Mouse (Mus musculus) WW6 (cell line): ENCODE measurements around the gene Cacnb2.
"Not testable (repeated sequence)": the region's sequence is repeated elsewhere in the genome, so short reads cannot be mapped to it uniquely, and the experiment has no call there.

Experiments
- DNase-seq: peaks from one replicate; pipeline ENCODE4 v3.0.0-alpha.2; 2013; ENCODE audit warnings: low read depth, low spot score

Cacnb2 gene

DNA sequence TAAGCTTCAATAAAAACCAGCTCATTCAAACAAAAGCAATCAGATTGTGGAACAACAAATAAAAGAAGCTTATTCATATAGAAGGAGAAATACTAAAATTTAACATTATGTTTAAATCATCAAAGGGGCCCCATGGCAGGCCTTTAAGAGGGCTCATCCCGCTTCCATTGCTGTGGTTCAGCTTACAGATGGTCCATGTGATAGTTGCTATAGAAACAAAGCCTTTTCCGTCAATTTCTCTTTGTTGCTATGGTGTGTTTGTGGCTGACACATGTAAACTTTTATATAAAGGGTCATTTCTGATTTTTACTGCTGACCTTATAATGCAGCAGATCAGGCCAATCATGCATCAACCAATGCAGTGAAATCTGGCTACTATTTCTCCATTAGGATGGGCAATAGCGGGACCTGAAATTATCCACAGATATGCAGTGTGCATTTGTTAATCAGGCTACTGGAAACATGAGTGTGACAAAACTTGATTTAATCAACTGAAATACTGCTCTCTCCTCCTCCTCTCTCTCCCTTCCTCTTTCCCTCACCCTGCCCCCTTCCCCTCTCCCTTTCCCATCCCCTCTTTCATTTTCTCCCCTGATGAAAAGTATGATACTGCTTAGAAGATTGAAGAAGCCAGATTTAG, 54.4 kb downstream of the Cacnb2 start:
- DNase-seq, result no peak

DNA sequence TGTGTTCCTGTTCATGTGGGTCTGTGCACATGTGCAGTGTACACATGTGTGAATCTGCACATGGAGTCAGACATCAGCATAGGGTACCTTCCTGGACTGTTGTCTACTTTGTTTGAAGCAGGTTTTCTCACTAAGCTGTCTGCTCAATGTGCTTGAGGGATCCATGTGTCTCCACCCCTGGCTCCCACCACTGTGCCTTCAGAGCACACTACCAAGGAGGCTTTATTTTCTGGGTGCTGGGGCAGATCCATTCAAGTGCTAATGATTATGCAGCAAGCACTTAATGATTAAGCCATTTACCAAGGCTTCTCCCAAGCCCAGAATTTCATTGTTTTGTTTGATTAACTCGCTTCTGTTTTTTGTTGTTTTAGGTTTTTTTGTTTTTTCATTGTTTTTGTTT, 62.3 kb downstream of the Cacnb2 start:
- DNase-seq, result no peak

DNA sequence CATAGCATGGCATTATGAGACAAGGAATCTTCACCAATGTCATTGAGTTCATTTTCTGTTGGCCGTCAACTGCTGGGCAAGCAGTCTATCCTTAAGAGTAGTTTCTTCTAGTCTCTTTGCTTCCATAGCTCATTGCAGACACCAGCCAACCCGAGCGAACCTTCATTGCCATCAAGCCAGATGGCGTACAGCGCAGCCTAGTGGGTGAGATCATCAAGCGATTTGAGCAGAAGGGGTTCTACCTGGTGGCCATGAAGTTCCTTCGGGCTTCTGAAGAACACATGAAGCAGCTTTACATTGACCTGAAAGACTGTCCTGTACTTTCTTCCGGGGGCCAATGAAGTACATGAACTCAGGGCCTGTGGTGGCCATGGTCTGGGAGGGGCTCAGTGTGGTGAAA, 69.2 kb downstream of the Cacnb2 start:
- no peak for DNase-seq

DNA sequence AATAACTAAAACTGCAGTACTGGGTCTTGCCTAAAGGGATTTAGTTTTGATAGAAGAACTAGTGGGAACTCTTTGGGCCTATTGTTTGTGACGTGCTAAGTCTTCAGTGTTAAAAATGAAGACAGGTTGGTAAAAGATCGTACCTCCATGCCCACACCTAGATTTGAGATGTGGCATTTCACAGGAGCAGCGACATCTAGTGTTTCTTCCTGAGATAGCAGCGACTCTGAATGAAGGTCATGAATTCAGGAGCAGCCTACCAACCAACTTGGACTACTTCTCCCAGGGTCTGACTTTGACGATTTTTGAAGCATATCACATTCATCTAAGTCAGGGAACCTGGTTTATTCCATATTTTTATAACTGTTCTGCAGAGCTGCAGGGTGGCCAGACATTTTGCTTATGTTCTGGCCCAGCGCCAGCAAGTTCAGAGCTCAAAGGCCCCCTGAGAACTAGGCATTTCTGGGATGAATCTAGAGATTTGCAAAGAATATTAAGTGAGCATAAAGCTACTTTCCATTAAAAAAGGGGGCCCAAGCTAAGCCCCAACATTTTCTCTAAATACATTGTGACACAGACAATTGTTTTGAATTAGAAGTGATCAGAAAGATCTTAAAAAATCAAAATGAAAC, 74.1 kb downstream of the Cacnb2 start:
- DNase-seq, result peak; percentile 9

DNA sequence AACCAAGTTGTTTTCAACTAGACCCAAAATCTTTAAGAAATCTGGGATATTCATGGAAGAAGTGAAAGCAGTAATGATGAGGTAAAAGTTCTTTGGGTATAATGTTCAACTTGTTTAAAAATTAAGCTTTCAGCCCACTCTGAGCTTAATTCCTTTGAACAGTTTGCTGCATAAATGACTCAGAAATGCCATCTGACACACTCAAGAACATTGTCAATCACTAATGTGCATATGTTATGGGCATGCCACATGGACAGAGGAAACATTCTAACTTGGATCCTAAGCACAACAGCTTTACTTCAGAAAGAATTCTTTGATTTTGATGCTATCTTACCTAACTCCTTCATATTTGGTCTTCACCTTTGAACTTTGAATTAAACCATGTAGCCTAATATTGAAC, 81.3 kb downstream of the Cacnb2 start:
- DNase-seq, result no peak

DNA sequence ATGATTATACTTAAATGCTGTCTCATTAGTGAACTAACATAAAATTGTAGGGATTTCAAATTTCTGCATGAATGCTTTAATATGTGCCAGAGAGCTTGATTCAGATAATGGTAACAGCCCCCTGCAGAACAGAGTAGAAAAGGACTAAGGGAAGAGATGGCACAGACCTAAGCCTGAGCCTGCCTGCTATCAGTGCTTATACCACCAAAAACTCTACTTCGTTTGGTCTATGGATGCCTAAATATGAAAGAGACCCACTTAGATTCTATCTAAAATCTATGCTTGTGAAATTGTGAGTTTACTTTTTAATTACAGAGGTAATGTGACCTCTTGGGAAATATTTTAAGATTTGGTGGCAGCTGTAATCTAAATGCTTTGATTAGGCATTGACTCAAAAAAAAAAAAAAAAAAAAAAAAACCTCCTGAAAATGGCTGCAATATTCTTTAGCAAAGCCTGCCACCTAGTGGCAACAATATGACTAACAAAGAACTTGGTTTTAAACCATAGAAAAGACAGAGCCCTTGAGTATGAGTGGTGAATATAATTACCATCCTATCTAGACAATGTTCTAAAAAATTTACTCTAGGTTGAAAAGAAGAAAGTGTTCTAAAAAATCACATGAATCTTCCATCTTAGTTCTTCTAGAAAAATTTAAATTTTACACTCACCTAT, 100.2 kb downstream of the Cacnb2 start:
- peak; percentile 4 for DNase-seq

DNA sequence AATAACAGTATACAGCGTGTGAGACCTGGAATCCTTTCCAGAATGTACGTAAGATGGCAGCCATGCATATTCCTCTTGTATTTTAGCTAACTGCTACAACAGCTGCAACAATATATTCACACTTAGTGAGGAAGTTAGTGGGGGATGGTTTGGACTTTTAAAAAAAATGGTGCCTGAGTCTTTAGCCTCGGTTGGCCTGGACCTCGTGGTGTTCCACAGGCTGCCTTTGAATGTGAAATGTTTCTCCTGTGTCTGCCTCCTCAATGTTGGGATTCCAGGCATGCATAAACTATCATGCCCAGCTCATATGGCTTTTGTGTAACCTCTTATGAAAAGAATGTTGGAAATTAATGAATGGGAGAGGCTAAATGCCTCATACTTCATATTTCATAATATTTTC, 100.8 kb downstream of the Cacnb2 start:
- DNase-seq, result no peak

DNA sequence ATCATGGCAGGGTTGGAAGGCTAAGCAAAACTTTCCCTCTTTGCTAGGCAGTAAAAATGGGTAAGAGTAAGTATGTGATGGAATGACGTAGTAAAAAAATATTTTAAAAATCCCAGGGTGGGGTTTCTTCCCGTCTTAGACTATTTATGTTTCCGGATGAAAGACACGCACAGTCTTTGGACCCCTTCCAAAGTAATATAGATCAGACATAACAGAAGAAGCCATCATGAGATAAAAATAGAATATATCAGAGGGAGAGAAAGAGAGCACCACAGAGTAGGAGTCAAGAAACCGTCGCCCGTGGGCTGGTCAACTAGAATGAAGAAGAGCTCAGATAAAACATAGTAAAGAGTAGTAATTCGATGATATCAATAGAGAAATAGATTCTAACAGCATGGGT, 107.4 kb downstream of the Cacnb2 start:
- no peak for DNase-seq

DNA sequence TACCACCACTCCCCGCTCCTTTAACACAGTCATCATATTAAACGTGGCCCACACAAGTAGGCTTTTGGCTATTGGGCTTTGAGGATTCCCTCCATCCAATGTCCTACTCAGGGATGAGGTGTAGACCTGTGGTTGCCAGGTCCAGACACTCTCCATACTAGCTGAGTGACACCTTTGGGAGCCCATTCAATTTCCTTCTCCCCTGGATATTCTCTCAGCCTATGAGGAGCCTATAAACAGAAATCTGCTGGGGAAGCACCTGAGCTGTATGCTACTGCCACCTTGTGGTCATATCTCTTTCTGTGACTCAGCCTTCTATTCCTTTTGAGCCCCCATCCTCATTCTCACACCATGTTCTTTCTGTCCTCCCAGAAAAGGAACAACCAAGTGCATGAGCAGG, 108.9 kb downstream of the Cacnb2 start:
- DNase-seq, result peak; percentile 20

DNA sequence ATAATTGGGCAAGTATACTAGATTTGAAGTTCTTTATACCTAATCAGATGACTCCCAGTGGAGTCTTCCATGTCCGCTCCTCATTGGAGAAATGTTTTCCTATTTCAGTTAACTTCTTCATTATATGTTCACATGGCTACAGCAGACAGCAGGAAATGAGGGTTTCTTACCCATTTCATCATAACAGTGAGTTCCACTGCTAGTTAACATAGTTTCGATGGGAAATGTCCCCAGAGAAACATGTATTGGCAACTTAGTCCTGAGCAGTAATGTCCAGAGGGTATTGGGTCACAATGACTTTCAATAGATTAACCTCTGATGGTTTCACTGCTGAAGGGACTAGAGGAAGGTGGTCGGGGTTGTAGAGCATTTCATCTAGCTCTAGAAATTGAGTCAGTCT, 110.2 kb downstream of the Cacnb2 start:
- DNase-seq, result no peak

DNA sequence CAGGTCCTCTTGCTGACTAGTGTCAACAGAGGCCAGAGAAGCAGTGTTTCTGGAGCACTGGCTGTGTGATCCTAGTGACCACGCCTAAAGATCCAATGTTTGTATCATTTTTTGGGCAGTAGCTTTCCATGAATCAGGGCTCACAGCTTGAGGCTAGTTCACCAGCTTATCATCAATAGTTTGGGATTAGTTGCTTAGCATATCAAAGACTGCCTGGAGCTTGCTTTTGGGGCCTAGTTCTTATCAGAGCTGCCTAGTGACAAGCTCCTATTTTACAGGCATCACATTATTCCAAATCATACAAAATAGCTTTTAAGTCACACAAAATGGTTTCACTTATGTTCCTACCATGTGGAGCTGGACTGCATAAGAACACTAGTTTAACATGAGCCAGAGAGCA, 113.8 kb downstream of the Cacnb2 start:
- DNase-seq, result no peak

DNA sequence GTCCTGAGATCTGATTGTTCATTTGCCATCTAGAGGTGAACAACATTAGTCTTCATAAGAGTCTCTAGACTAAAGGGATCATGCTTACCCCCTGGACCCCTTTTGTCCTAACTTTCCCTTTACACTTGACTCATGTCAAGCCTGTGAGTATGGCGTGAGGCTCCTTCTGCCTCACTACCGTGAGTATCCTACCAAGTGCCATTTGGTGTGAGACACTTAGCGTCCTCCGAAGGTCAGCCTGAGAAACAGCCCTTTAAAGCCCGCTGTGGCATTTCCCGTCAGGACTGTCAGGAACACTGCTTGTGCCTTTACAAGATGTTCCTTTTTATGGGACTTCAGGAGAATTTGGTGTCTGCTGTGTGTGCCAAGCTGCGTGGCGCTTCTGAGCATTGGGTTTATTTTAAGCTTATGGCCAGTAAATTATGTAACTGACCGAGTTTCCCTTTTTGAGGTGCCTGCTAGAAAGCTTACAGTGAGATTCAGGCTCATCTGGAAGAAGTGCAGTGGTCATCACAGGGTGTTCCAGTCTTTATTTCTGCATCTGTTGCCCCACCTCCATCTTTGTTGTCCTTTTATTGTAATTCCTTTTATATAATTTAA, 116.3 kb downstream of the Cacnb2 start:
- DNase-seq, result no peak

DNA sequence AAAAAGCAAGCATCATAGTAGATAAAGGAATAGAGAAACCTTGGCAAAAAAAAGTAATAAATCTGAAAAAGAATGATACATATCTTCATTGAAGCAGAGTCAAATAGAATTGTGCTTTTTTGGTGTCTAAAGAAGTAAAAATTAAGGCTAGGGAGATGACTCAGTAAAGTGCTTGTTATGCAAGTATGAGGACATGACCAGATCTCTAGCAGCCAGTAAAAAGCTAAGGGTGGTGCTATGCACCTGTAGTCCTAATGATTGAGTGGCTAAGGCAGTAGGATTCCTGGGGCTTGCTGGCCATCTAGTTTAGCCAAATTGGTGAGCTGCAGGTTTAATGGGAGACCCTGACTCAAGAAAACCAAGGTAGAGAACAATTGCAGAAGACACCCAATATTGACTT, 122.5 kb downstream of the Cacnb2 start:
- DNase-seq, result no peak

DNA sequence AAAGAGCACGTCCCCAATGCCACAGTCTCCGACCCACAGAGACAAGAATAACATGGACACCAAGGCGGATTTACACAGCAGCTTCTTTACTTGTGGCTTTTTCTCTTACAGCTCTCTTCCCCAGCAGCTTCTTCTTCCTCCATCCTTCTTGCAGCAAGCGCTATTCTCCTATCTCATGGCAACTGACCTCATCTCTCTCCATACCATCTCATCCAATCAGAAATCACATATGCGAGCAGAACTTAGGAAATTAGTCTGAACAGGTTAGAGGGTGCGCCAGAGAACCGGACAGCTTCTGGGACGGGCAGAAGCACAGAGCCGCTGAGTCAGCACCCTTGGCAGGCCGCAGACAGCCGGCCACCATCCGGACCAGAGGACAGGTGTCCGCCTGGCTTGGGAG, 123.7 kb downstream of the Cacnb2 start:
- not testable (repeated sequence) for DNase-seq

DNA sequence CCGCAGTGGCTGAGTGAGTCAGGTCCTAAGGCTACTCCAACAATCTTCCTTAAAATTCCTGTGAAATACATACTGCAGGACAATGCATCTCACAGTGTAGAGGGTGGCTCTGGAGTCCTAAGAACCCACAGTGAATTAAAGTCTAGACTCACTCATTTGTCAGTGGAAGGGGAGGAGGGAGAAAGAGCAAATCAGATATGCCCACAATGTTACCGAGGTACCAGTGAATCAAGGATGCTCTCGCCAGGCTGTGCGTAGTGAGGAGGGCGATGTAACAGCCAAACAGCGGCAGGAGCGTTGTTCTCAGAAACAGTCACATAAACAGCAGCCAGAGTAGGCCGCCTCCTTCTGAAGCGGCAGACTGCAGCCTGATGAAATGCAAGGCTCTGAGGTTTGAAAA, 136.0 kb downstream of the Cacnb2 start:
- DNase-seq, result no peak

DNA sequence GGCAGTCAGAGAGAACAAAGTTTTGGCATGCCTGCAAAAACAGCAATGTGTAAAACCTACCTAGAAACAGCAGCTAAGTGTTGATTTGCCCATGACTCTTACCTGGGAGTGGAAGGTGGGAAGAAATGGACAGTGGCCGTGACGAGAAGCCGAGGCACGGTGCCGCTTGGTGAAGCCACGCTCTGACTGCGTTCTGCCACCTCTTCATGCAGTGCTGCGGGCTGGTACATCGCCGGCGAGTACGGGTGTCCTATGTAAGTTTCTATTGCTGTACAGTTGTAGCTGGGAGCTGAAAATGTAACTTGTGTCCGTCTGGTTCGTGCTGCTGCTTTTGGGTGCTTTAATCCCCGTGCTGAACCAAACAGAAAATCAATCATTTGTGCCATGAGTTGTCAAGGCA, 136.6 kb downstream of the Cacnb2 start:
- DNase-seq, result no peak

DNA sequence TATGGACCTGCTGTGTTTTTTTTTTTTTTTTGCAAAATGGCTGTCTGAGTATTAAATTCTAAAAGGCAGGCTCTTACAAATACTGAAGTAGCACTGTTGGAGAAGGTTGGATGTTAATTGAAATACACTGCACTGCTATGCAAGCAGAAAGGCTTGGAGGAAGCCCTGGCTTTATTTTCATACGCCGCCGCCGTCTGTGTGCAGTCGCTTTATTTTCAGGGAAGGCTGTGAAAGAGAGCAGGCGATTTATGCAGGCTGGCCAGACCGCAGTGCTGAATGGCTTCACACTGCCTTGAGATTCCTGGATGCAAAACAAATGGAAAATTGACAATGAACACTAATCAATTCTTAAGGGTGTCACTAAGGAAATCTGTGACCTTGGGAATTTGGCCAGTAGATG, 137.5 kb downstream of the Cacnb2 start:
- no peak for DNase-seq

DNA sequence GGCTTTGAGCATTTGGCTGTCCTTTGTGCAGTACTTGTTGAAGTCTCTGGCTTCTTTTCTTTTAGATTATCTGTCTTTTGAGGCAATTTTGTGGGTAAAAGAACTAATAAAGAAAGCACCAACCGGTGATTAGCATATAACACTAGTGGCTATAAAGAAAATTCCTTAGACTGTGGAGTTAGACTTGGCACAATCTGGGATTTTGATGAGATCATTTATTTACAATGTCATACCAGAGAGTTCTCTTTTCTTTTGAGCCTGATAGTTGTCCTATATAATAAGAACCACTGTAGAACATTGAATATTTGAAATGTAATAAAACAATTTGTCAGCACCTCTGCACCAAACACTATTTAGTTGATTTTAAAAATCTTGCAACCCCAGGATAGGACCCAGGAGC, 141.9 kb downstream of the Cacnb2 start:
- DNase-seq, result no peak

DNA sequence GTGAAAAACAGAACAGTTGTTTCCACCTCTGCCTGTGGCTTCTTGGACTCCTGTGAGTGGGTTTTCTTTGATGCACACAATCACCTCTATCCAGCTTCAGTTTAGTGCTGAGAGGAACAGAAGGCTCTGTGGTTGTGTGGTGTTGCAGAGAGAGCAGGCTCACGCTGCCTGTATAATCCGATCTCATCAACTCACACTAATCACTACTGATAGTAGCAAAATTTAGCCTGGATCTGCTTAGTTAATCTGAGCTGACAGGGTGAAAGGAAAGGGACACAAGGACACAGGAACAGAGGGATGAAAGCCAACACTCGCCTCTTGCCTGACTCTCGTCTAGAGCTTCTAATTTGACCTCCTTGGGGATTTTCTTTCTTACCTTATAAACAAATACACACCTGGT, 160.0 kb downstream of the Cacnb2 start:
- DNase-seq, result no peak

DNA sequence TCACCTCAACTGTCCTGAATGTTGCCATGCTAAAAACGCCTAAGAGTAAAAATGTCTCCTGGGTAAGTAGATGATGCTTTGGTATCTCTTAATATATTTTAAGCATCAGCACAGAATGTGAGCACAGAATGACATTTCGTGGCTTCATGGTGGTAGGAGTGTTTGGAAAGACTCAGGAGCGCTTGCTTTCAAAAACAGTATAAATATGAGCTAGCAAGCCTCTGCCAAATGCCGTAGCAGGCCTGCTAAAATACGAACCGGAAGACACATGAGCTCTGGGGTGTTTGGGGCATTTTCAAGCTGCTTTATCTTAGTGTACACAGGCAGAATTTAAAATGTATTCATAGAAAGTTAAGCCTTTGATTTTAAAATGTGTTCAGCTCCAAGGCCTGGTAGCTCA, 161.0 kb downstream of the Cacnb2 start:
- DNase-seq, result no peak

DNA sequence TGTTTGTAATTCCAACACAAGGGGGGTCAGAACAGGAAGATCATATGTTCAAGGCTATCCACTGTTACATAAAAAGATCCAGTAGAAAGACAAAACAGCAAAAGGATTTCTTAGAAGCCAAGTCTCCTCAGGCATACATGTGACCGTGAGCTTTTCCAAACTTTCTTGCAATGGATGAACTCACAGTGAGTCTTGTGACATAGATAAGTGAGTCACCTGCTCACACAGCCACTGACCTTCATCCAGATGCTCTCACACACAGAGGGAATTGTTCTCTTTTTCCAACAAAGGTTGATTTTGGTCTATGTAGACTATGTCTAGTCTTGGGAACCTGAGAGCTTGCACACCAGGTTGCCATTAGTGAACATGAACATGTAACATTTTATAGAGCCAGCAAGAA, 166.6 kb downstream of the Cacnb2 start:
- DNase-seq, result no peak

DNA sequence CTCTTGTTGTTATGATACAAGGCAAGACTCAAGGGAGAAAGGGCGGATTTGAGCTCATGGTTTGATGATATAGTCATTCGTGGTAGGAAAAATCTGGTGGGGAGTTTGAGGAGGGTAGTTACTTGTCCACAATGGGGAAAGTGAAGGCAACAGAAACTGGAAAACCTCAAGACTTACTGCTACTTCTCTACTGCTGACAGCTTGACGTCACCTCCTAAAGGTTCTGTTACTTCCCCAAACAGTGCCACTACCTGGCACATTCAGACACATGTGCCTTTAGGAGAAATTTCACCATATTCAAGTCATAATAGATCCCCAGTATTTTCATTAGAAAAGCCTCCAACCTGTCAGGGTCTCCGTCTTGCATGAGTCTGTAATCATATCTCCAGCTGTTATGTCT, 167.7 kb downstream of the Cacnb2 start:
- DNase-seq, result no peak

DNA sequence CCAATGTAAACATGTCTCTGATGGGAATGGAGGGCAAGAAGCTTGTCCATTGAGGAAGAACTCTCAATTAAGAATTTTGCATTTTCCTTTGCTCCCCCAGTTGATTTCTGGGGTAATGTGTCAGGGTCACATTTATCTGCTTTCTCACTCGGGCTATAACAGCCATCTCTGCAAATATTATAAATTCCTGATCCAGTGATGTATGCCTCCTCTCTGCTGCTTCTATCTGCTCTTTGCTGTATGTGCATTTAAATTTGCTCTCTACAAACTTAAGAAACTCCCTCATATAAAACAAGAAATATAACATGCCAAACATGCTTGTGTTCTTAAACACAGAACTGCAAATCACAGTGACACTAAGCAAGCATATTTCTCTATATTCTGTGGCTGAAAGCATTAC, 171.5 kb downstream of the Cacnb2 start:
- no peak for DNase-seq
